Mouse (Mus musculus) kidney, postnatal 14 days (tissue): ENCODE results near the gene Whamm.

Experiments
- DNase-seq: peaks from one replicate; pipeline ENCODE4 v3.0.0; 2022; ENCODE audit warnings: mixed read lengths

Gene Whamm

GRCm38 (mm10) chr7:81571108-81571940 is at the start of gene Whamm:
Gene Whamm (plus strand): TSS chr7:81571266.
- DNase-seq, result peak; percentile 96

DNA sequence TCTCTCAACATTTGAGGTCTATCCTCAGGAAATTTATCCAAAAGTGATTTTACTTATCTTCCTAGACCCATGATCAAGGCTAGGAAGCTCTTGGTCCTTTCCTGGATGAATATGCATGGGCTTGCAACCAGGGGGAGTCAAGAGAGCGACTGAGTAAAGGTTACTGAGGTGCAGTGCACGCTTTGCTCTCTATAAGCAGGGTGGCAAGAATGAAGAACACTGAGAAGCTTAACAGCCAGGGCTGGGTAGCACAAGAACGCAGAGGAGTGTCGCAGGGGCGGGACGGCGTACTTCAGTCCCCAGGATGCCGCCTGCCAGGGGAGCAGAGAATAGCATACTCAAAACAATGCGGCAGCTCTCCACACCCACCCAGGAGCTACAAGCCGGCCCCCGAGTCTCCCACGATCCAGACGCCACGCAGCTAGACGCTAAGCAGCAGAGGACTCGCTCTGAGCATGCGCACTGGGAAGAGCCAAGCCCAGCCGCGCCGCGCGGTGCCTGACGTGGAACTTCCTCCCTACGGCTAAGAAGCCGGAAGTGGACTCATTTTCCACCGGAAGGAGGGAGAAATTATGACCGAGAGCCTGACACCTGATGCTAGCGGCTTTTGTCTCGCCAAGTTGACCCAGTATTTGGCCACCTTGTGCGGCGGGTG is 47.9 kb upstream of the Whamm start:
- DNase-seq, result peak; percentile 92

- DNase-seq, result no peak
These were observed 47.4 kb upstream of the Whamm start for GRCm38 (mm10) chr7:81523663-81524017.

DNA sequence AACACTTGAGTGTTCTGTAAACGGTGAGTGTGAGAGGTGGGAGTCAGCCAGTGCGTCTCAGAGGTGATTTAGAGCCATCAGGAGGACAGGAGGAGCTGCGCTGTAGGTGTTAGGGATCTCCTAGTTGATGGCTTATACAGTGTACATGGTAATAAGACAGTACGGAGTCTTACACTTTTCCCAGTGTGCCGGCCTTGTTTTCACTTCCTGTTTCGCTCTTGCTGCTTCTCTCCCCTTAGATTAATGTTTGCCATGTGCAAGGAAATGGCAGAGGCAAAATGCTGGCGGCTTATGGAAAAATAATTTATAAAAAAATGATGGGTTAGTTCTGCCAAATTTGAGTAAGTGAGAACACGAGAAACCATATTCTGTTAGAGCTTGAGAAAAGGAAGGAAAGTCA is 42.1 kb upstream of the Whamm start:
- no peak for DNase-seq

GRCm38 (mm10) chr7:81531462-81531861 is 39.6 kb upstream of the Whamm start:
- no peak for DNase-seq

- DNase-seq, result no peak
These were observed 34.6 kb upstream of the Whamm start for GRCm38 (mm10) chr7:81536478-81536877.

DNA sequence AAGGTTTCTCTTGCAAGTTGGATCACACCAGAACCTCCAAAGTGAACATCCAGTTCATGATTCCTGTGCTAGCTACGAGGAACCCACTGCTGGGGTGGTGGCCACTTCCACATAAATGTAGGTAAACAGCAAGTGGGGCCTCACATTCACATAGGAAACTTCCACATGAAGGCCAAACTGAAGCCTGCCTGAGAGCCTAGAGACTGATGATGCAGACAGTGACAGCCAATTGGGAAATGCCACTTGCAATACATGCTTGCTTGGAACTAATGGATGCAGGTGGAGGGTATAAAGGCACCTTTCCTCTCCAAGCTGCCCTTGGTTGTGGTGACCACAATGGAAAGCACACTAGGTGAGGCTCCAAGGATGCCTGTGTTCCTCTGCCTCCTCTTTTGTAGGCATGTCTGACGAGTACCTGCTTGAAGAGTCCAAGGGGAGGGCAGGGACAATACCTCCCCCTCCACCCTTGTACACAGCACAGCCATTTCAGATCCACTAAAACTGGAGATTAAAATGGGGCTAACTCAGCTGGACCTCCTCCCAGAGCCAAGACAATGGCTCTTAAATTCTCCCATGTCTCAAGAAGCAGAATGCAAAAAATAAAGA is 32.9 kb upstream of the Whamm start:
- peak; percentile 32 for DNase-seq

GRCm38 (mm10) chr7:81539565-81539964 is 31.5 kb upstream of the Whamm start:
- DNase-seq, result no peak

DNA sequence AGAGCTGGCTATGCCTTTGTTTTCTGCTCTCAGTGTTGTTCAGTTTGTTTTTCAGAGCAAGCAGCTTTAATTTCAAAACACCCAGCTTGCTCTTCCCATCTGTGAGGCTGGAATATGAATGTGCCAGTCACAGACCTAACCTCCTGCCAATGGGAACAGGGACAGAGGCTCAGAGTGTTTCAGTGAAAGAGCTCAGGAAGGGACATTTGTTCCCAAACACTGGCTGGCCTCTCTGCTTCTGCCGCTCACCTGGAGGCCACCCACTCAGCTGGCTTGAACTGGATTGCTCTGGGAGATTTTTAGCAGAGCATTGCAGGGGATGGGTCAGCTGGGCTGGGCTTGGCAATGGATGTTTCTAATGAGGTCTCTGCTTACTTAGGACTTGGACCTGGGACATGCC is 30.1 kb upstream of the Whamm start:
- no peak for DNase-seq

GRCm38 (mm10) chr7:81541924-81542524 is 29.0 kb upstream of the Whamm start:
- DNase-seq, result peak; percentile 15

DNA sequence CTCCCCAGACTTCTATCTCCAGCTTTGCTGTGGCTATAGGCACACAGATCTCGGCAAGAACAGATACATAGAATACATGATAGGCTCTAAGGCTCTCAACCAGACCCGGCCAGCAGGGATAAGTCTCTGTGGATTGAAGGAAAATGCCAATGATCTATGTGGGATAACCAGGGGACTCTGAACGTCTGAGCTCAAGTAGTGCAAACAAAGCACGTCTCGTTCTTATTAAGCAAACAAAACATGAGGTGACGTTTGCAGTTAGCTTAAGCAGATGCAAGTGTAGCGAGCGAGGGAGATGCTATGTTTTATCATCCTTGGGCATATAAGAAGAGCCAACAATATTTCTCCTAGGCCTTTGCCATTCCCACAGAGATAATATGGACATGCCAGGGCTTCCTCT is 28.1 kb upstream of the Whamm start:
- DNase-seq, result no peak

DNA sequence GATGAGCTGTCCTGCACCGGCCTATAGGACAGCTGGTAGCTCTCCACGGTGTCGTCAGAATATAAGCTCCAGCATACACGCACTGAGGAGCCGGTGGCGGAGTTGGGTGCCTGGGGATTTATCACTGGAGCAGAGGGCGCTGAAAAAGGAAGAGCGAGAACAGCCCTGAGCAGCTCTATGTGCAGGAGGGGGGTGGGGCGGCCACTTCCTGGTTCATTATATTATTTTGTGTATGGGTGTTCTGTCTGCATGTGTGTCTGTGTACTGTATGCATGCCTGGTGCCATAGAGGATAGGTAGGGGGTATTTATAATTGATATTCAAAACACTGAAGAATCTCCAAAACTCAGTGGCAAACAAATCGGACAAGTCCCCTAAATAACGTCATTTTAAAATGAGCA is 22.2 kb upstream of the Whamm start:
- no peak for DNase-seq

- DNase-seq, result no peak
These were observed 17.5 kb upstream of the Whamm start for GRCm38 (mm10) chr7:81553589-81553988.

DNA sequence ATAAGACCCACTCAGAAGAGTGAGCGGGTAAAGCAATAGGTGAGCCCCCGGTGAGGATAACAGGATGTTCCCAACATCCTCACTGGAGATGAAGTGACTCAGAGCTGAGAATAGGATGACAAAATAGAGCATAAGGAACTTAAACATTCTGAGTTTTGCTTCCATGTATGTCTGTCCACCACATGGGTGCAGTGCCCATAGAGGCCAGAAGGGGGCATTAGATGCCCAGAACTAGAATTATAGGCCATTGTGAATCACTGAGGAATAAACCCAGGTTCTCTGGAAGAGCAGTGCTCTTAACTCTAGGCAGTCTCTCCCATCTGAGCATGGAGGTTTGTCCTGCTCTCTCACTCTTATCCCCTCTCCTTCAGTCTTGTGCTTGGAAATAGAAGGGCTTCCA is 16.7 kb upstream of the Whamm start:
- DNase-seq, result peak; percentile 18

DNA sequence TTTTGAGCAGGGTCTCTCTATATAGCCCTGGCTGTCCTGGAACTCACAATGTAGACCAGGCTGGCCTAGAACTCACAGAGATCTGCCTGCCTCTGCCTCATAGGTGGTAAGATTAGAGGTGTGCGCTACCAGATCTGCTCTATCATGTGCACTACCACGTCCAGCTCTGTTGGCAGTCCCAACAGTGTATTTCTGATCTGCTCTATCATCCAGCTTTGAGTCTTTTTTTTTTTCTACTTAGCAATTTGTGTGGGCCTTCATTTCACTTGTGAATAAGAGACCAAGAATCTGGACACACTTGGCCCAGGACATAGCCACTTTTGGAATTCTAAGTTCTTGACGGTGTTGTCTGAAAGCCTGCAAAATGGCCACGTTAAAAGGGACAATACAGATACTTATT is 14.2 kb upstream of the Whamm start:
- DNase-seq, result no peak

- DNase-seq, result no peak
These were observed 13.6 kb upstream of the Whamm start for GRCm38 (mm10) chr7:81557252-81557984.

DNA sequence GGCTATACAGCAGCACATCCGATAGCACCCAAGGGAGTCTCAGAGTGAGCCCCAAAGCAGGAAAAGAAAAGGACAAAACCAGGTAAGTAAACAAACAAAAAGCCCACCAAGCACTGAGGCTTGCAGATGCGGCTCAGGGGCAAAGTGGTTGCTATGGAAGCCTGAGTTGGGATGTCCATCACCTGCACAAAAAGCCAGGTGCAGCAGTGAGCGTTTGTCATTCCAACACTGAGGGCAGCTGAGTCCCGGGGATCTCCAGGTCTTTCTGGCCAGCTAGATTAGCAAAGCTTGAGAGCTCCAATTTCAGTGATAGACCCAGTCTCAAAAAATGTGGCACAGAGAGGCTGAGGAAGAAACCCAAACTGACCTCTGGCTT is 13.1 kb upstream of the Whamm start:
- DNase-seq, result no peak

GRCm38 (mm10) chr7:81559231-81559980 is 11.7 kb upstream of the Whamm start:
- no peak for DNase-seq

DNA sequence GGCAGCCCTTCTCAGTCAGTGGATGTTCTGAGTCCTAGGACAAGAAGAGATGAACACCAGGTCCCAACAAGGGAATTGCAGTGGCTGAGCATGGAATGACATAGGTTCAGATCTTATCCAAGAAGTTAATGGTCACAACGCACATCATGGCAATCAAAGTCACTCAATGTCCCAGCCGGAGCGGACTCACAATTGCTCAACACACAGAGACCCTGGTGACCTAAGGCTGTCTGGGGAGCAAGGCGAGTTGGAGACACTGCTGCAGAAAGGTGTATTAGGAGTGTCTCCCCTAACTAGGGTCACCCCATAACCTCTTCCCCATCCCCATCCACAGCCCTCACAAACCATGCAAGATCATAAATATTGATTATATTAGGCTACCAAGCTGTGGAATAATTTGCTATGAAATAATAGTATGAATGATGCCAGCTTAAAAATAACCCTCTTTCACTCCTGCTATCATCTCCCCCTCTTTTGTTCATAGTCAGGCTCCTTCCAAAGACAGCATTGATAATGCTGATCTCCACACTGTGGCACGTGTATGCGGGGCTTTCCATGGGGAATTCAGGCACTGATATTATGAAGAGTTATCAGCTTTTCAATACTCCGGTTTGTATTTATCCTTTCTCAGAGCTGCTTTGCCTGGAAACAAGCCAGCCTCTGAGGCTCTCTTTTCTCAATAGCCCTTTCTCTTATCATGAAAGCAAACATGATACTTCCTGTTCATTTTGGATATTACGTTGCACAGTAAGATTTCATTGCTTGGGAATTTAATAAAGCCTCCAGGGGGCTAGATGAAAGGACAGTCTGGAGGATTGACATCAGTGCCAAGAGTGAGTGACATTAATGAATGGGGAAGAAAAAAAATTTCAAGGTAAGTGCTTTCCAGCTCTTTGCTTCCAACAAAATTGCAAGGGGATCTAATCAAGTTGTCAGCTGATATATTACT is 10.7 kb upstream of the Whamm start:
- no peak for DNase-seq

DNA sequence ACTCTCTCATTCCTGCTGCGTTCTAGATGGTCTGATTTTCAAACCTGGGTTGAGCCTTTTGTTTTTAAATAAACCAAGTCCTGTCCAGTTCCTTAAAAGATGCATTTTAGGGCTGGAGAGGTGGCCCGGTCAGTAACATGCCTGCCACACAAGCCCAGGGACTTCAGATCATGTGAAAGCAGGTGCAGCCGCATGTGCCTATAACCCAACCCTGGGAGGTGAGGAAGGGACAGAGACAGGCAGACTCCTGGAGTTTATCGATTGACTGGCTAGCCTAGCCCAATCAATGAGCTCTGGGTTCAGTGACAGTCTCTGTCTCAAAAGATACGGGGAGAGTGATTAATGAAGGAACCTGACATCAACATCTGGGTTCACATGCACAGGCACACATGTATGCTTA is 9.9 kb upstream of the Whamm start:
- DNase-seq, result no peak

GRCm38 (mm10) chr7:81563506-81564015 is 7.5 kb upstream of the Whamm start:
- DNase-seq, result no peak
